ENCODE assay signal across 10 mouse cellular contexts in the genomic region with DNA sequence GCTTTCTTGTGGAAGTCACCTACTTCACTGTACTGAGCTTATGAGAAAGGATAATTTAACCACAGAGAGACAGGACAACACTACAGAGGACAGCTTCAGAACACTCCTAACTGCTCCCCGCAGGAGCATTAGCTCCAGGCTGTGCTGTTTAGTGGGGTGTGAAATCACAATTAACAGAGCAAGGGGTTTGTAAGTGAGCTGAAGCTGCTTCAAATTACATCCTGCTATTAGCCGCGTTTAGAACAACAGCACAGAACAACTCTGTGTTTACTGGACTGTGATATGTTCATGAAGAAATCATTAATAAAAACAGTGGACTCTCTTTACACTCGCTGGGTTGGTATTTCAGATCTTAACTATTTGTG.
DNase-seq lines count a peak whose midpoint lies in the region; ATAC-seq and TF ChIP-seq lines count a peak whose summit lies in the region.
"Had no signal": no experiment of that assay in that cellular context is flagged by ENCODE, and none has a peak within 500 bp of the region (broad histone marks: within the 10 kb centered on the region; RNA-seq: fewer than 3 reads in every experiment).

No protein-coding gene starts in this region.

- WGBS in kidney, postnatal 0 days: 12% methylated on average over 4 of the region's 4 CpGs
- WGBS in hindbrain, embryonic 15.5 days: 4% methylated on average over 4 of the region's 4 CpGs
- WGBS in neural tube, embryonic 15.5 days: 3% methylated on average over 4 of the region's 4 CpGs

- no peak overlapping the region for H3K4me3 ChIP-seq in kidney, postnatal 0 days (replicated peaks; ENCODE audit: low read depth, low read length)
- H3K4me3 ChIP-seq in hindbrain, embryonic 15.5 days: no peak overlapping the region
- no peak overlapping the region for H3K4me3 ChIP-seq in neural tube, embryonic 15.5 days (replicated peaks)
- H3K4me3 ChIP-seq: heart, embryonic 13.5 days; limb, embryonic 15.5 days had no signal

- H3K27me3 ChIP-seq in kidney, postnatal 0 days (ENCODE audit: insufficient read depth, low read length): no peaks in the 10 kb centered on the region
- H3K27me3 ChIP-seq in hindbrain, embryonic 15.5 days: no peaks in the 10 kb centered on the region
- no peaks in the 10 kb centered on the region for H3K27me3 ChIP-seq in neural tube, embryonic 15.5 days (replicated peaks)
- H3K27me3 ChIP-seq: CH12.LX; heart, embryonic 13.5 days; limb, embryonic 15.5 days had no signal

- no peaks in the 10 kb centered on the region for H3K36me3 ChIP-seq in kidney, postnatal 0 days (ENCODE audit: insufficient read depth, low read length)
- H3K36me3 ChIP-seq in hindbrain, embryonic 15.5 days: no peaks in the 10 kb centered on the region
- H3K36me3 ChIP-seq in neural tube, embryonic 15.5 days: no peaks in the 10 kb centered on the region
- H3K36me3 ChIP-seq: heart, embryonic 13.5 days; limb, embryonic 15.5 days had no signal

- 0 out of 2 replicates have a peak overlapping the region, but pooled peaks have one; percentile 22 for H3K27ac ChIP-seq in kidney, postnatal 0 days
- peak overlapping the region; percentile 50 for H3K27ac ChIP-seq in hindbrain, embryonic 15.5 days (replicated peaks)
- peak overlapping the region; percentile 63 for H3K27ac ChIP-seq in neural tube, embryonic 15.5 days (replicated peaks)
- H3K27ac ChIP-seq: heart, embryonic 13.5 days; limb, embryonic 15.5 days had no signal

- peak; percentile 83 for ATAC-seq in kidney, postnatal 0 days (replicated peaks; ENCODE audit: low FRiP score, low read depth)
- ATAC-seq in hindbrain, embryonic 15.5 days (ENCODE audit: low FRiP score, low read depth): peak; percentile 91
- ATAC-seq in neural tube, embryonic 15.5 days (ENCODE audit: low FRiP score): peak; percentile 94

- no peak for TF ChIP-seq CTCF in kidney, postnatal 0 days (IDR thresholded peaks at IDR 0.05; ENCODE audit: low read depth)

- H3K4me1 ChIP-seq in kidney, postnatal 0 days (replicated peaks; ENCODE audit: insufficient read depth, low read length): 0 out of 2 replicates have a peak, but pooled peaks cover 4% of the 10 kb centered on the region
- peaks cover 14% of the 10 kb centered on the region; the same call in 1 of the 2 replicates for H3K4me1 ChIP-seq in hindbrain, embryonic 15.5 days (replicated peaks)
- H3K4me1 ChIP-seq in neural tube, embryonic 15.5 days: peaks cover 14% of the 10 kb centered on the region
- H3K4me1 ChIP-seq: limb, embryonic 15.5 days had no signal

- no peaks in the 10 kb centered on the region for H3K9me3 ChIP-seq in kidney, postnatal 0 days (replicated peaks; ENCODE audit: low read length)
- no peaks in the 10 kb centered on the region for H3K9me3 ChIP-seq in hindbrain, embryonic 15.5 days
- no peaks in the 10 kb centered on the region for H3K9me3 ChIP-seq in neural tube, embryonic 15.5 days (replicated peaks)
- H3K9me3 ChIP-seq: heart, embryonic 13.5 days; limb, embryonic 15.5 days had no signal

- intact Hi-C loops in gastrocnemius, postnatal 14 days (cut with DNase I; ENCODE audit: low total_unique reads): no loop called here

- H3K4me2 ChIP-seq in kidney, postnatal 0 days (ENCODE audit: low read length): no peak overlapping the region
- H3K4me2 ChIP-seq in hindbrain, embryonic 15.5 days: peak overlapping the region; percentile 11
- H3K4me2 ChIP-seq in neural tube, embryonic 15.5 days: peak overlapping the region; percentile 31
- H3K4me2 ChIP-seq: heart, embryonic 13.5 days; limb, embryonic 15.5 days had no signal

- peak; percentile 70 for DNase-seq in kidney, postnatal 0 days (ENCODE audit: low spot score)
- DNase-seq in kidney, adult 8-10 months: no peak
- DNase-seq in embryo, embryonic 11 days: peak; percentile 28
- DNase-seq in gastrocnemius, postnatal 14 days: no peak
- DNase-seq in heart, adult 9 months (ENCODE audit: low spot score in 2 of 2): no peak

- H3K9ac ChIP-seq in kidney, postnatal 0 days (ENCODE audit: low read depth, low read length): no peak overlapping the region
- H3K9ac ChIP-seq in hindbrain, embryonic 15.5 days: no peak overlapping the region
- H3K9ac ChIP-seq in neural tube, embryonic 15.5 days (replicated peaks): no peak overlapping the region
- H3K9ac ChIP-seq: heart, embryonic 13.5 days; limb, embryonic 15.5 days had no signal

Comparison
In these comparisons a context has a peak if more than half of its experiments do, and no peak if none do; other contexts are left out.
1. DNase-seq: peak in kidney, postnatal 0 days (single experiment) and embryo, embryonic 11 days (single experiment); none in kidney, adult 8-10 months (0 of 2), gastrocnemius, postnatal 14 days (single experiment) and heart, adult 9 months (0 of 2).
2. Peak in every context shown above with its lines, with median percentiles within 50 percentile points of each other: ATAC-seq and H3K27ac ChIP-seq.